Mouse (Mus musculus): ENCODE results near the gene Nfe2l1. TPM values are rescaled to one million over a fixed set of nuclear protein-coding genes. Genes with fewer than 3 reads are reported as not detected.

The Nfe2l1 gene
- total and polyA plus RNA-seq, 2 experiments from 2014 or later: 83.5 to 98.8 TPM

- WGBS: 8% methylated on average over 7 of the region's 7 CpGs
- Histone ChIP-seq H3K27ac (ENCODE audit: low read depth) (peak overlapping the region; percentile 99), H3K4me3 (ENCODE audit: low read depth, low read length) (peak overlapping the region; percentile 91)
Measured at GRCm38 (mm10) chr11:96824783-96825495, 4.8 kb downstream of the Nfe2l1 start.

GRCm38 (mm10) chr11:96823880-96824782 is 5.6 kb downstream of the Nfe2l1 start:
- H3K36me3 ChIP-seq (replicated peaks; ENCODE audit: control insufficient read depth, insufficient read depth, low read length): peaks cover 36% of the 10 kb centered on the region

More at GRCm38 (mm10) chr11:96824783-96825495, 4.8 kb downstream of the Nfe2l1 start:
- Histone ChIP-seq H3K9me3 (replicated peaks; ENCODE audit: control insufficient read depth, low read length) (no peaks in the 10 kb centered on the region), H3K4me2 (ENCODE audit: low read depth, low read length) (peak overlapping the region; percentile 97), H3K4me1 (ENCODE audit: control insufficient read depth, insufficient read depth) (peaks cover 49% of the 10 kb centered on the region), H3K9ac (replicated peaks; ENCODE audit: low read depth, low read length) (peak overlapping the region; percentile 46), H3K27me3 (ENCODE audit: control insufficient read depth, insufficient read depth, low read length) (no peaks in the 10 kb centered on the region), H3K36me3 (replicated peaks; ENCODE audit: control insufficient read depth, insufficient read depth, low read length) (peaks cover 27% of the 10 kb centered on the region)
- DNase-seq (ENCODE audit: low spot score) (peak; percentile 91), ATAC-seq (ENCODE audit: insufficient read depth, low read depth) (peak; percentile 42)
- TF ChIP-seq EP300 (IDR thresholded peaks at IDR 0.05; ENCODE audit: low read depth) (peak; percentile 89), CTCF (IDR thresholded peaks at IDR 0.05; ENCODE audit: low read depth) (peak; percentile 38)

GRCm38 (mm10) chr11:96823471-96823837 is 6.3 kb downstream of the Nfe2l1 start:
- DNase-seq (ENCODE audit: low spot score) (no peak), ATAC-seq (ENCODE audit: insufficient read depth, low read depth) (no peak)
- Histone ChIP-seq H3K9ac (replicated peaks; ENCODE audit: low read depth, low read length) (peak overlapping the region; percentile 46; the same call in 1 of the 2 replicates), H3K4me2 (ENCODE audit: low read depth, low read length) (peak overlapping the region; percentile 97), H3K4me3 (ENCODE audit: low read depth, low read length) (peak overlapping the region; percentile 91), H3K27ac (ENCODE audit: low read depth) (no peak overlapping the region), H3K36me3 (replicated peaks; ENCODE audit: control insufficient read depth, insufficient read depth, low read length) (peaks cover 42% of the 10 kb centered on the region), H3K27me3 (ENCODE audit: control insufficient read depth, insufficient read depth, low read length) (no peaks in the 10 kb centered on the region), H3K4me1 (ENCODE audit: control insufficient read depth, insufficient read depth) (peaks cover 49% of the 10 kb centered on the region), H3K9me3 (replicated peaks; ENCODE audit: control insufficient read depth, low read length) (no peaks in the 10 kb centered on the region)
- TF ChIP-seq CTCF (IDR thresholded peaks at IDR 0.05; ENCODE audit: low read depth) (no peak), EP300 (IDR thresholded peaks at IDR 0.05; ENCODE audit: low read depth) (no peak)
- WGBS: 9% methylated on average over 13 of the region's 13 CpGs

More at GRCm38 (mm10) chr11:96823880-96824782, 5.6 kb downstream of the Nfe2l1 start:
- Histone ChIP-seq H3K4me3 (ENCODE audit: low read depth, low read length) (peak overlapping the region; percentile 91), H3K9ac (replicated peaks; ENCODE audit: low read depth, low read length) (peak overlapping the region; percentile 46), H3K27me3 (ENCODE audit: control insufficient read depth, insufficient read depth, low read length) (no peaks in the 10 kb centered on the region), H3K9me3 (replicated peaks; ENCODE audit: control insufficient read depth, low read length) (no peaks in the 10 kb centered on the region), H3K4me2 (ENCODE audit: low read depth, low read length) (peak overlapping the region; percentile 97), H3K4me1 (ENCODE audit: control insufficient read depth, insufficient read depth) (peaks cover 49% of the 10 kb centered on the region), H3K27ac (ENCODE audit: low read depth) (peak overlapping the region; percentile 99)
- WGBS: 2% methylated on average over 26 of the region's 26 CpGs
- ATAC-seq (ENCODE audit: insufficient read depth, low read depth): peak; percentile 71
- DNase-seq (ENCODE audit: low spot score): peak; percentile 92
- TF ChIP-seq CTCF (IDR thresholded peaks at IDR 0.05; ENCODE audit: low read depth) (no peak), EP300 (IDR thresholded peaks at IDR 0.05; ENCODE audit: low read depth) (no peak)

GRCm38 (mm10) chr11:96822675-96823470 is 6.9 kb downstream of the Nfe2l1 start:
- Histone ChIP-seq H3K9ac (replicated peaks; ENCODE audit: low read depth, low read length) (0 out of 2 replicates have a peak overlapping the region, but pooled peaks have one; percentile 46), H3K4me2 (ENCODE audit: low read depth, low read length) (peak overlapping the region; percentile 97), H3K9me3 (replicated peaks; ENCODE audit: control insufficient read depth, low read length) (no peaks in the 10 kb centered on the region), H3K27me3 (ENCODE audit: control insufficient read depth, insufficient read depth, low read length) (no peaks in the 10 kb centered on the region), H3K4me3 (ENCODE audit: low read depth, low read length) (peak overlapping the region; percentile 91), H3K4me1 (ENCODE audit: control insufficient read depth, insufficient read depth) (peaks cover 46% of the 10 kb centered on the region), H3K36me3 (replicated peaks; ENCODE audit: control insufficient read depth, insufficient read depth, low read length) (peaks cover 48% of the 10 kb centered on the region), H3K27ac (ENCODE audit: low read depth) (no peak overlapping the region; the same call in 1 of the 2 replicates)
- ATAC-seq (ENCODE audit: insufficient read depth, low read depth): no peak
- WGBS: 40% methylated on average over 4 of the region's 4 CpGs
- no peak for DNase-seq (ENCODE audit: low spot score)
- TF ChIP-seq EP300 (IDR thresholded peaks at IDR 0.05; ENCODE audit: low read depth): no peak
- TF ChIP-seq CTCF (IDR thresholded peaks at IDR 0.05; ENCODE audit: low read depth): no peak

GRCm38 (mm10) chr11:96821956-96822355 is 7.8 kb downstream of the Nfe2l1 start:
- Histone ChIP-seq H3K9ac (replicated peaks; ENCODE audit: low read depth, low read length) (no peak overlapping the region), H3K27ac (ENCODE audit: low read depth) (no peak overlapping the region), H3K36me3 (replicated peaks; ENCODE audit: control insufficient read depth, insufficient read depth, low read length) (peaks cover 57% of the 10 kb centered on the region), H3K4me3 (ENCODE audit: low read depth, low read length) (no peak overlapping the region), H3K9me3 (replicated peaks; ENCODE audit: control insufficient read depth, low read length) (no peaks in the 10 kb centered on the region), H3K4me2 (ENCODE audit: low read depth, low read length) (no peak overlapping the region), H3K27me3 (ENCODE audit: control insufficient read depth, insufficient read depth, low read length) (no peaks in the 10 kb centered on the region), H3K4me1 (ENCODE audit: control insufficient read depth, insufficient read depth) (peaks cover 40% of the 10 kb centered on the region)
- DNase-seq (ENCODE audit: low spot score): no peak
- WGBS: 84% methylated on average over 10 of the region's 10 CpGs
- no peak for ATAC-seq (ENCODE audit: insufficient read depth, low read depth)
- TF ChIP-seq CTCF (IDR thresholded peaks at IDR 0.05; ENCODE audit: low read depth) (no peak), EP300 (IDR thresholded peaks at IDR 0.05; ENCODE audit: low read depth) (no peak)

All from heart, postnatal 0 days (tissue).